9 mouse cellular contexts compared by ENCODE assay signal in the genomic region with DNA sequence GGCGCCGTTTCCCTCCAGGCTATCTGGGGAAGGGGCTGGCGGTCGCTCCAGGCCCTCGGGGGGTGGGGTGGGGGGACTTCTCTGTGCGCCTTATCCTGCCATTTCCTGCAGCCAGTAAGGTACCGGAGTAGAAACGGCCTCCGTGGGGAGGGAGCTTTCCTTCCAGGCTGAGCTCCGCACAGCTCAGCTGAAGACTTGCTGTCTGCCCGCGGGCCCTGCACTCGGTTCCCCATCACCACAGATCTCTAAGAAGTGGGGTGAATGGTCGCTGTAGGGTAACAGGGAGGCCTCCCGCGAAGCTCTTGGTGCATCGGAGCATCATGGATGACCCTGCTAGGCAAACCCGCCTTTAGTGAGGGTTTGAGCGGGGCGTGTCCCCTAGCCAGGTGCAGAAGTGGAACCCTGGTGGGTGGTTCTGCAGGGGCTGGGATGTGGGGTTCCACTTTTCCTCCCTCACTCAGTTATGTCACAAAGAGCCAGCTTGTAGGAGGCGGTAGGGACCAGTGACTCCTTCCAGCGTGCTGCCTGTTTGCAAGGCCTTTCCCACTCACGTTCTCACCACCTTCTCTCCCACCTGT. TPM values are rescaled to one million over a fixed set of nuclear protein-coding genes. Genes with fewer than 3 reads are reported as not detected.
DNase-seq lines count a peak whose midpoint lies in the region; ATAC-seq lines count a peak whose summit lies in the region.
"Had no signal": no experiment of that assay in that cellular context is flagged by ENCODE, and none has a peak within 500 bp of the region (broad histone marks: within the 10 kb centered on the region; RNA-seq: fewer than 3 reads in every experiment).

No protein-coding gene starts in this region.

- peaks cover 8% of the 10 kb centered on the region for H3K4me1 ChIP-seq in hindbrain, embryonic 11.5 days (replicated peaks; ENCODE audit: control insufficient read depth, insufficient read depth, low read length)
- H3K4me1 ChIP-seq in midbrain, embryonic 13.5 days (replicated peaks), result peaks cover 61% of the 10 kb centered on the region

- intact Hi-C loops in gastrocnemius, postnatal 36 days (cut with DNase I), result loop anchor here (5.0 kb wide), 1 partner anchor 74 kb away; no protein-coding TSS in a partner anchor

- ATAC-seq in hindbrain, embryonic 11.5 days (ENCODE audit: low FRiP score), result 0 out of 2 replicates have a peak, but pooled peaks have one; percentile 3
- ATAC-seq in midbrain, embryonic 13.5 days, result peak; percentile 13; the same call in 1 of the 2 replicates

- peak overlapping the region; percentile 43 for H3K4me3 ChIP-seq in hindbrain, embryonic 11.5 days (ENCODE audit: low read depth, low read length)
- H3K4me3 ChIP-seq in midbrain, embryonic 13.5 days (replicated peaks), result peak overlapping the region; percentile 63

- DNase-seq in layer of hippocampus, adult 11-12 months (ENCODE audit: low spot score), result peak; percentile 43
- DNase-seq in layer of hippocampus, adult 9-11 months, result no peak
- DNase-seq in brain, adult 2 months (ENCODE audit: low read depth, low spot score), result peak; percentile 70
- no peak for DNase-seq in hindbrain, embryonic 11.5 days (ENCODE audit: low spot score)
- DNase-seq in cerebellum, postnatal 4 days (ENCODE audit: low spot score in 2 of 2), result no peak
- no peak for DNase-seq in gastrocnemius, postnatal 36 days
- DNase-seq in urinary bladder, postnatal 14 days (ENCODE audit: low spot score), result no peak

- peaks cover 12% of the 10 kb centered on the region for H3K27me3 ChIP-seq in hindbrain, embryonic 11.5 days (ENCODE audit: control insufficient read depth, insufficient read depth, low read length)
- H3K27me3 ChIP-seq in midbrain, embryonic 13.5 days, result peaks cover 26% of the 10 kb centered on the region

- H3K9me3 ChIP-seq in hindbrain, embryonic 11.5 days (ENCODE audit: control insufficient read depth, low read length), result no peaks in the 10 kb centered on the region
- no peaks in the 10 kb centered on the region for H3K9me3 ChIP-seq in midbrain, embryonic 13.5 days

- no peaks in the 10 kb centered on the region for H3K36me3 ChIP-seq in hindbrain, embryonic 11.5 days (ENCODE audit: control insufficient read depth, insufficient read depth, low read length)
- H3K36me3 ChIP-seq in midbrain, embryonic 13.5 days, result no peaks in the 10 kb centered on the region

- 7% methylated on average over 23 of the region's 23 CpGs for WGBS in hindbrain, embryonic 11.5 days
- WGBS in midbrain, embryonic 13.5 days, result 10% methylated on average over 23 of the region's 23 CpGs

- peak overlapping the region; percentile 99 for H3K4me2 ChIP-seq in hindbrain, embryonic 11.5 days (replicated peaks; ENCODE audit: low read depth, low read length)
- peak overlapping the region; percentile 99 for H3K4me2 ChIP-seq in midbrain, embryonic 13.5 days (replicated peaks)

- peak overlapping the region; percentile 52 for H3K9ac ChIP-seq in hindbrain, embryonic 11.5 days (ENCODE audit: low read depth, low read length)
- peak overlapping the region; percentile 78 for H3K9ac ChIP-seq in midbrain, embryonic 13.5 days (replicated peaks)

- H3K27ac ChIP-seq in hindbrain, embryonic 11.5 days (ENCODE audit: low read depth, low read length), result no peak overlapping the region
- H3K27ac ChIP-seq in midbrain, embryonic 13.5 days, result peak overlapping the region; percentile 61
- H3K27ac ChIP-seq: macrophage had no signal

RNA-seq across cellular contexts. Expression of a gene that starts 3.3 kb away (rescaled TPM):
- 2.4 and 3.6 TPM in 2 replicates for polyA plus RNA-seq in hindbrain, embryonic 11.5 days (2014; fragmentation: Nextera tagmentation; extraction: Ambion mirVana)
- polyA plus RNA-seq in midbrain, embryonic 13.5 days (2015; fragmentation: Nextera tagmentation; extraction: Ambion mirVana), result 8.4 and 8.7 TPM in 2 replicates
- total RNA-seq in gastrocnemius, postnatal 36 days (2021), result 1 to 10 TPM; 3.5 to 3.6 TPM

RNA-seq across cellular contexts. Expression of a gene that starts 43.8 kb away (rescaled TPM):
- 13.7 and 16.7 TPM in 2 replicates for polyA plus RNA-seq in hindbrain, embryonic 11.5 days (2014; fragmentation: Nextera tagmentation; extraction: Ambion mirVana)
- polyA plus RNA-seq in midbrain, embryonic 13.5 days (2015; fragmentation: Nextera tagmentation; extraction: Ambion mirVana), result 10.9 and 14.6 TPM in 2 replicates
- total RNA-seq in gastrocnemius, postnatal 36 days (2021), result 1 to 10 TPM; 2.4 to 3.6 TPM

RNA-seq across cellular contexts. Expression of a gene that starts 58.0 kb away (rescaled TPM):
- 1.9 and 2.9 TPM in 2 replicates for polyA plus RNA-seq in hindbrain, embryonic 11.5 days (2014; fragmentation: Nextera tagmentation; extraction: Ambion mirVana)
- 6.5 and 8.3 TPM in 2 replicates for polyA plus RNA-seq in midbrain, embryonic 13.5 days (2015; fragmentation: Nextera tagmentation; extraction: Ambion mirVana)
- total RNA-seq in gastrocnemius, postnatal 36 days (2021), result not detected

Comparison
In these comparisons a context has a peak if more than half of its experiments do, and no peak if none do; other contexts are left out.
1. DNase-seq: peak in layer of hippocampus, adult 11-12 months (single experiment) and brain, adult 2 months (single experiment); none in layer of hippocampus, adult 9-11 months (single experiment), hindbrain, embryonic 11.5 days (single experiment), cerebellum, postnatal 4 days (0 of 2), gastrocnemius, postnatal 36 days (0 of 2) and urinary bladder, postnatal 14 days (single experiment).